Mouse (Mus musculus): ENCODE data around the gene Zfp446.

- TF ChIP-seq GATA1 (IDR thresholded peaks at IDR 0.05; ENCODE audit: low read length) (no peak), TAL1 (IDR thresholded peaks at IDR 0.05; ENCODE audit: low read length) (no peak)
Measured at GRCm38 (mm10) chr7:12978931-12979722, 1.5 kb downstream of the Zfp446 start.
